Mouse (Mus musculus) stomach, postnatal 0 days (tissue): ENCODE results near the gene Rtn1.

ENCODE experiments used
- CTCF ChIP-seq: IDR thresholded peaks from 2 replicates; pipeline ENCODE4 v1.5.1; 2016; ENCODE audit warnings: antibody characterized with exemption, low read depth, mild to moderate bottlenecking, moderate library complexity
- EP300 ChIP-seq: optimal IDR thresholded peaks from 2 replicates; pipeline ENCODE3; 2016; ENCODE audit warnings: antibody characterized with exemption

DNA sequence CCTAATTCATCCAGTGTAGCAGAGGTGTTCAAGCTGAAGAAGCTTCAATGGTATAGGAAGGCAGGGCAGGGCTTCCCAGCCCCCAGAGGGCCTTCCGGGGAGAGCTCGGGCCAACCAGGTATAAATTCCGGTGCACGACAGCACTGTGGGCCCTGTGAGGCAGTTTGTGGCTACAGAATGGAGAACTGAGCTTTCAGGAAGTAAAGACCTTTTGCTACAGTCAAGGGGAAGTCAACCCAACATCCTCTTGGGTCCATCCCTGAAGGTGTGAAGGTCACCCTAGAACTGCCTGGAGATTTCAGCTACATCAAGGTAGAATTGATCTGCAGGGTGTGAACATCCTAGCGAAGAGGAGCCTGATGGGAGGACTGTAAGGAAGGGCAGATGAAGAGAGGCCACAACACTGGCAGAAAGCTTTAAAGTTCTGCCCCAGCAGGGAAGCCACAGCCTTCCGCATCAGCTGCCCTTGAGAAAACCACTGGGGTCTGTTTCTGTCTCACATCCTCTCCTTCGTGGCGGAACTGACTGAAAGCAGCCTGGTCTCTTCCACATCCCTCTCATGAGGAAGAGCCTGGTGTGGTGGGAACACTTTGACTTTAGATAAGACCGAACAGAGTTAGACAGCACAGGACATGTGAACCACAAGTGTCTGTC is 47.0 kb downstream of the Rtn1 start:
- TF ChIP-seq CTCF (no peak), EP300 (no peak)
